Mouse (Mus musculus): Measurements from ENCODE around the gene Tmem119.

DNA sequence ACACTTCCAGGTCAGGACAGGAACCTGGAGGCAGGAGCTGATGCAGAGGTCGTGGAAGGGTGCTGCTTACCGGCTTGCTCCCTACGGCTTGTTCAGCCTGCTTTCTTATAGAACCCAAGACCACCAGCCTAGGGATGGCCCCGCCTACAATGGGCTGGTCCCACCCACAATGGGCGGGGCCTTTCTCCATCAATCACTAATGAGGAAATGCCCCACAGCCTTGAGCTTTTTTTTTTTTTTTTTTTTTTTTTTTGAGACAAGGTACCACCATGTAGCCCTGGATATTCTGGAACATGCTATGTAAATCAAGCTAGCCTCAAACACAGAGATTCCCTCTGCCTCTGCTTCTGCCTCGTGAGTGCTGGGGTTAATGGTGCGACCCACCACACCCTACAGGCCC, 18.4 kb downstream of the Tmem119 start:
- TF ChIP-seq CTCF (IDR thresholded peaks at IDR 0.05; ENCODE audit: insufficient read depth, low read depth, low read length) (no peak), POLR2A (IDR thresholded peaks at IDR 0.05; ENCODE audit: insufficient read depth, low read depth, low read length) (no peak)
